Mouse (Mus musculus) MEL (cell line): ENCODE results near the gene Rag2.

Experiments used
- CTCF ChIP-seq, 3 experiments: IDR thresholded peaks in 2 of 3; conservative IDR thresholded peaks in 1 of 3; 2 replicates each; pipeline ENCODE4 v1.5.1; 2011 to 2012; ENCODE audit warnings: low read length in 3 of 3, low read depth in 2 of 3, mild to moderate bottlenecking in 2 of 3, improper control_type of control experiment in 1 of 3, inconsistent platforms in 1 of 3, mixed read lengths in 1 of 3, moderate library complexity in 1 of 3; ENCODE audit not compliant: control insufficient read depth in 1 of 3, insufficient read depth in 1 of 3, poor library complexity in 1 of 3, severe bottlenecking in 1 of 3
- E2F4 ChIP-seq: IDR thresholded peaks from 2 replicates; pipeline ENCODE4 v1.6.1; 2011; ENCODE audit warnings: low read depth, low read length, improper control_type of control experiment, borderline replicate concordance
- GABPA ChIP-seq: IDR thresholded peaks from 2 replicates; pipeline ENCODE4 v1.6.1; 2012; ENCODE audit warnings: low read depth, mild to moderate bottlenecking, inconsistent platforms, low read length, improper control_type of control experiment, moderate library complexity
- GATA1 ChIP-seq: IDR thresholded peaks from 2 replicates; pipeline ENCODE4 v1.6.1; 2011; ENCODE audit warnings: low read depth, low read length, improper control_type of control experiment
- MYC ChIP-seq: IDR thresholded peaks from 2 replicates; pipeline ENCODE4 v1.6.1; 2011; ENCODE audit warnings: low read depth, mild to moderate bottlenecking, low read length, improper control_type of control experiment, moderate library complexity
- POLR2A ChIP-seq, 2 experiments: IDR thresholded peaks; 2 replicates each; pipeline ENCODE4 v1.6.1; 2011 to 2012; ENCODE audit warnings: low read length in 2 of 2, mild to moderate bottlenecking in 2 of 2, control low read depth in 1 of 2, improper control_type of control experiment in 1 of 2, low read depth in 1 of 2, moderate library complexity in 1 of 2; ENCODE audit not compliant: control insufficient read depth in 1 of 2, insufficient read depth in 1 of 2, poor library complexity in 1 of 2
- POLR2AphosphoS2 ChIP-seq: IDR thresholded peaks from 2 replicates; pipeline ENCODE4 v1.6.1; 2011; ENCODE audit warnings: low read length, improper control_type of control experiment
- POLR2AphosphoS5 ChIP-seq: IDR thresholded peaks from 2 replicates; pipeline ENCODE4 v1.6.1; 2012; ENCODE audit warnings: low read depth, borderline replicate concordance, mild to moderate bottlenecking, inconsistent platforms, low read length, moderate library complexity, mixed read lengths
- RCOR1 ChIP-seq: IDR thresholded peaks from 2 replicates; pipeline ENCODE4 v1.6.1; 2012; ENCODE audit warnings: low read depth, mild to moderate bottlenecking, inconsistent platforms, low read length, improper control_type of control experiment
- UBTF ChIP-seq: IDR thresholded peaks from 2 replicates; pipeline ENCODE4 v1.6.1; 2012; ENCODE audit warnings: low read depth, mild to moderate bottlenecking, inconsistent platforms, low read length, improper control_type of control experiment, moderate library complexity, borderline replicate concordance; ENCODE audit not compliant: insufficient read depth
- USF1 ChIP-seq: IDR thresholded peaks from 2 replicates; pipeline ENCODE4 v1.6.1; 2014; ENCODE audit warnings: low read depth, mild to moderate bottlenecking, inconsistent platforms, low read length, improper control_type of control experiment, moderate library complexity
- USF2 ChIP-seq, 2 experiments: IDR thresholded peaks; 2 replicates each; pipeline ENCODE4 v1.6.1; 2011 to 2012; ENCODE audit warnings: improper control_type of control experiment in 2 of 2, low read length in 2 of 2, borderline replicate concordance in 1 of 2, inconsistent platforms in 1 of 2, low read depth in 1 of 2, mild to moderate bottlenecking in 1 of 2; ENCODE audit not compliant: insufficient read depth in 1 of 2
- ZKSCAN1 ChIP-seq: IDR thresholded peaks from 2 replicates; pipeline ENCODE4 v1.6.1; 2012; ENCODE audit warnings: low read depth, mild to moderate bottlenecking, inconsistent platforms, low read length, improper control_type of control experiment, moderate library complexity
- ZNF384 ChIP-seq: IDR thresholded peaks from 2 replicates; pipeline ENCODE4 v1.6.1; 2012; ENCODE audit warnings: low read depth, mild to moderate bottlenecking, inconsistent platforms, low read length, improper control_type of control experiment

DNA sequence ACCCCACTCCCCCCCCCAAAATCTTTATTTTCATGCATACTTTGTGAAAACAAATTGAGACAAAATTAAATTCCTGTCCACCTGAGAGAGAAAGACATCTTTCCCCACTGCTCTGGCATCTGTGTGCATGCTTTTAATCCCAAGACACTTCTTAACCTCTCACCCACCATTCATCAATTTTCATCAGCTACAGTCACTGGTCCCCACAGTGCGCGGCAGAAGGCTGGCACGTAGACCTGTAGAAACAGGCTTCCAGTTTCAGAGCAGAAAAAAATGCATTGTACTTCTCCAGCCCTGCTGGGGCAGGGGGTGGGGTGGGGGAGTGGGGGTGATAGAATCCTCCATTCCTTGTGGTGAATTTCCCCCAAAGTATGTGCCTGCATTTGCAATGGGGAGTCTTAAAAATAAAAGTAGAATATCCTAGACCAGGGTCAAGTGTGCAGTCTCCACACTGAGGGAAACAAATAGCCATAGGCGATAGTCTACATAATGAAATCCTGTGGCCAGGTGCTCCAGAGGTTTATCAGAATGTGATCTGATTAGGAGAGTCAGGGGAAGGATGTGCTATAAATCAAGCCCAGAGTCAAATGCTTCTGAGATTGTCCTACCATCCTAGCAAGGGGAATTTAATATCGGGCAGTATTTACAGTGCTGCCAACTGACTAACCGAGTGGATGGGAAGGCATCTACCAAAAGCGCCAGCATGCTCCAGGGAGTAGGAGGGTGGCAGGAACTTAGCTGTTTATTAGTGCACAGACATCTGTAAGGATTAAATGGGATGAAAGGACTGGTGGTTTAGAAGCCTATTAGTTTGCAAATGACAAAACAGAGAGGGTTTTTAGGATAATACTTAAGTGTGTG, 14.7 kb downstream of the Rag2 start:
- no peak for TF ChIP-seq UBTF
- TF ChIP-seq ZKSCAN1, result no peak
- TF ChIP-seq RCOR1, result no peak
- TF ChIP-seq GABPA, result no peak
- no peak for TF ChIP-seq CTCF (IDR thresholded peaks at IDR 0.05 in 2 of 3, conservative IDR thresholded peaks at IDR 0.05 in 1 of 3; ENCODE audit: control insufficient read depth in 1 of 3, insufficient read depth in 1 of 3, low read depth in 2 of 3, low read length in 3 of 3, poor library complexity in 1 of 3, severe bottlenecking in 1 of 3)
- TF ChIP-seq USF1, result no peak
- TF ChIP-seq POLR2A (IDR thresholded peaks at IDR 0.05; ENCODE audit: control insufficient read depth in 1 of 2, insufficient read depth in 1 of 2, low read depth in 1 of 2, low read length in 2 of 2, poor library complexity in 1 of 2), result no peak
- no peak for TF ChIP-seq POLR2AphosphoS2
- no peak for TF ChIP-seq MYC
- no peak for TF ChIP-seq E2F4
- TF ChIP-seq POLR2AphosphoS5, result no peak
- no peak for TF ChIP-seq ZNF384
- no peak for TF ChIP-seq USF2 (IDR thresholded peaks at IDR 0.05; ENCODE audit: borderline replicate concordance in 1 of 2, insufficient read depth in 1 of 2, low read depth in 1 of 2, low read length in 2 of 2)
- no peak for TF ChIP-seq GATA1
